Mouse (Mus musculus) kidney, postnatal 25 days (tissue): ENCODE results near the gene Cdkl4.
"Not testable (repeated sequence)": the region's sequence is repeated elsewhere in the genome, so short reads cannot be mapped to it uniquely, and the experiment has no call there.

Experiments
- DNase-seq, 2 experiments: peaks; one replicate each; pipeline ENCODE4 v3.0.0; 2021; ENCODE audit warnings: mixed read lengths in 2 of 2

Gene Cdkl4

GRCm38 (mm10) chr17:80577639-80578038, at the start of gene Cdkl4:
Gene Cdkl4 (minus strand): TSS chr17:80577813.
- no peak for DNase-seq

GRCm38 (mm10) chr17:80624979-80625378, 47.4 kb upstream of the Cdkl4 start:
- no peak for DNase-seq

- no peak for DNase-seq
Measured at GRCm38 (mm10) chr17:80621691-80622090, 44.1 kb upstream of the Cdkl4 start.

DNA sequence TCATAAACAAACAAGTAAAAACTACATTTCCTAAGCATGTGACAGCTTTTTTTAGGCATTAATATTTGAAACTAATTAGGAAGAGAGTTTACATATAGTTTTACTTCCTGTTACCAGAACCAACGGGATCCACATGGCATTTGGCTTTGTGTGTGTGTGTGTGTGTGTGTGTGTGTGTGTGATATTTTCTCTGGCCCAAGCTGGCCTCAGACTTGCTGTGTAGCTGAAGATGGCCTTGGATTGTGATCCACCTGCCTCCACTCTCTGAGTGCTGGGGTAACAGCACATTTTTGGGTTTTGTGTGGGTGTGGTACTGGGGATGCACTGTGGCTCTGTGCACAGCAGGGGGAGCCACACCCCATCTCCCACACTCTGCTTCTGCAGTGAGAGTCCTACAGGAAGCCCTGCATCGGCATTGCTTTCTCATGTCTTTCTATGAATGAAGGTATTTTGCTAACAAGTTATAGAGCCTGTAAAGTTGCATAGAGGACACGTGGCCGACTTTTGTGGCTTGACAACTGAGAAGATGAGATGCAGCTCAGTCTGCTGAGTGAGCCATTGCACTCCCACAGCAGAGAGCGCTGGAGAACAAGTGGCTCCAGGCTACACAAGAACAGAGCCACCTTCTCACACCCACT, 43.3 kb upstream of the Cdkl4 start:
- peak; percentile 62 to 65 for DNase-seq

DNA sequence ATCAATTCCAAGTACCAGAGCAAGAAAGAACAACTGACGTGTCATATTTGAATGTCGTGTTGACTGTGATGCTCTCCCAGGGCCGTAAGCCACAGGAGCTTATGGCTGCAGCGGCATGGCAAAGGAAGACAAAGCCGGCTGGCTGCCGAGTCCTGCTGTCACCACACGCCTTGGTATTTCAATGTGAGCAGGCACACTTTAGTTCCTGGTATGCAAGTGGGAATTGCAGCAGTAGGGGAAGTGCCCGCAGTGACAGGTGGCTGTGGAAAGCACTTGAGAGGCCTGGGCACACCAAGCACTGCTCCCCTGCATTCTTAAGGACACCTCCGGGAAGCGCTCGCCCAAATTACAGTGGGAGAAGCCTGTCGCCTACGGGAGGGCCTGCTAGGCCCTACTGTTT, 41.9 kb upstream of the Cdkl4 start:
- DNase-seq: no peak

DNA sequence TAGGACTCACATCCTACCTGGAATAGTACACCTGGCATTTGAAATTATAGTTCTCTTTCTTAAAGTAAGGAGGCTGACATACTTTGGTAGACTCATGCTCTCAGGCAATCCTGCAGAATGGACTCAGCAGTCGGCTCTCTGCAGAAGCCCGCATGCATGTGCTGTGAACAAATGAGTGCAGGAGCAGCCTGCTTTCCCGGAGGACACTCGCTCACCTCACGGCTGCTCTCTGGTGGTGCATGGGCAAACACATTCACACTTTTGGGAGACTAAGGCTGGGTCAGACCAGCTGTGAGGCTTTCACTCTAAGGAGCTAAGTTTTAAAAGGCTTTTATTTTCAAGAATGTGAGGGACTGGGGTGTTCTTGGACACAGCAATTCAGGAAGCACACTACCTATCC, 41.3 kb upstream of the Cdkl4 start:
- DNase-seq: no peak

DNA sequence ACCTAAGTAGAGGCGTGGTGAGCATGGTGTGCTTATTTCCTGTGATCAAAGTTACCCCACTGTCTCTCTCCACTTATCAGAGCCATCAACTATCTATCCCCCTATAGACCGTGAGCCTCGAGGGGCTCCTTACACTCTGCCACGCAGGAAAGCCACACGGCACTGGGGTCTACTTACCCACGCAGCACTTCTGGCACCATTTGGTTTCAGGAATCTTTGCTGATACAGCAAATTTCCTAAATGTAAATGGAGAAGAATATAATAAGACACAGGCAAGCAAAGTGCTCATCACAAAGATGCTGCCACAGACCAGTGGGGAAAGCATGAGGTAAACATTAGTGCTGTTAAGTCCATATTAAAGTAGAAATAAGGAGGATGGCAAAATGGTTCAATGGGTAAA, 26.2 kb upstream of the Cdkl4 start:
- no peak for DNase-seq

GRCm38 (mm10) chr17:80603079-80603625, 25.5 kb upstream of the Cdkl4 start:
- DNase-seq: no peak

GRCm38 (mm10) chr17:80601371-80601770, 23.8 kb upstream of the Cdkl4 start:
- DNase-seq: peak; percentile 41 to 52

DNA sequence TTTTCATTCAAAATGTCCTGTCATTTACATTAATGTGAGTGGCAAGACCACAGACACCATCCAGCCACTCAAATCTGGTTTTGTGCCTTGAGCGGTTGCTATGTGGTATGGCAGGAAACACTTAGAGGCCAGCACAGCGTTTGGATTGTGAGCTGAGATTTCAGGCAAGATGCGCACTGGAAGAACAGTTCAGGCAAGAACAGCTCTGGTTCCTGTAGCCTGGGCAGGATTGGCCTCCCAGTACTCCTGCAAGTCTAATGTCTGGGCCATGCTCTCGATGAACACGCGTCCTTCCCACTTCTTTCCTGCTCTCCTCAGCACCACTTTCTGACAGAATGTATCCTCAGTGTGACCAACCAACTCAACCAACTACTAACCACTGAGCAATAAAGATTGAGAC, 5.4 kb upstream of the Cdkl4 start:
- DNase-seq: no peak

DNA sequence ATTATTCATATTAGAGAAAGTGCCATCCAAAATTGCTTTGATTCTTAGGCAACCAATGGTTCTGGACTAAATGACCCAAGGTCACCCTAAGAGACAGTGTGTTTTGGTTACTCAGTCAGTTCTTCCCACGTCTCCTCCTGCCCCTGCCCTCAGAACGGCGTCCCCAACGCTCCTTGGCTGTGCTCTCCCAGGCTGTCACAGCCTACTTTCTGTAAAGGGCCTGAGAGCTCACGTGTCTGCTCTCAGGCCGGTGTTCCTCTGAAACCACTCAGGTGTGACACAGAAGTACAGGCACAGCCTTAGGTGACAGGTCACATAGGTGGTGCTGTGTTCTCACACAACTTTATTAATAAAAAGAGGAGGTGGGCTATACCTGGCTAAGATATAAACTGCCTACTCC, 2.3 kb upstream of the Cdkl4 start:
- peak in 1 of 2 experiments; percentile 59 for DNase-seq

- no peak for DNase-seq
Measured at GRCm38 (mm10) chr17:80579089-80579488, 1.5 kb upstream of the Cdkl4 start.

DNA sequence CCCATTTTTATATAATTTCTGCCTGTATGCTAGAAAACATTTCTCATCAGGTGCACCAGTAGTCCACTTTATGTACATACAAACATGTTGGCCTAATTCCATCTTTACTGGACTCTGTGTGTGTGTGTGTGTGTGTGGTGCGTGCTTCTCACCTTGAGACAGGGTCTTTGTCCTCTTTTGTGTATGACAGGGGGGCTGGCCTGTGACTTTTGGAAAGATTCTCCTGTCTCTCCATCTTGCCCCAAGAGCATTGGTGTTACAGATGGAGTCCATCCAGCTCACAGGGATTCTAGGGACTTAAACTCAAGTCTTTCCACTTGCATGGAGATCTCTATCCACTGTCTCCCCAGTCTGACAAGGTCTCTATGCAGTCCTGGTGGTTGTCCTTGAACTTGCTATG, 428 bp upstream of the Cdkl4 start:
- no peak for DNase-seq

DNA sequence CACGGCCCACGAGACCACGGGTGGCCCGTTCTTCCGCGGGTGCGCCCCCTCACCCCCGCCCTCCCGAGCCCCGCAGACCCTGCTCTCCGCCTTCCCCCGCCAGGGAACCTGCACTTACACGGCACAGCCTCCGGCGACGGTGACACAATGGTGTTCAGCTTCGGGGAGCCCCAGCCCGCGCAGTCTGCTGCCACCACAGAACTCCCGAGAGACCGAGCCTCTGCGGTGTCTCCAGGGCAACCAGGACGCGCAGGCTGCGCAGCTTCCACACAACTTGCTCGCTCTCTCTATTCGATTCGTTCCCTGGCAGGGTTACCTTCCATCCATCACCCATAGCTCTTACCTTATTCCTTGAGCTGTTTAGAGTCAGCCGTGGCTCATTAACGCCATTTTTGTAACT, 399 bp downstream of the Cdkl4 start:
- DNase-seq: peak; percentile 56 to 71

- peak in 1 of 2 experiments; percentile 45 for DNase-seq
Measured at GRCm38 (mm10) chr17:80575008-80575407, 2.6 kb downstream of the Cdkl4 start.

DNA sequence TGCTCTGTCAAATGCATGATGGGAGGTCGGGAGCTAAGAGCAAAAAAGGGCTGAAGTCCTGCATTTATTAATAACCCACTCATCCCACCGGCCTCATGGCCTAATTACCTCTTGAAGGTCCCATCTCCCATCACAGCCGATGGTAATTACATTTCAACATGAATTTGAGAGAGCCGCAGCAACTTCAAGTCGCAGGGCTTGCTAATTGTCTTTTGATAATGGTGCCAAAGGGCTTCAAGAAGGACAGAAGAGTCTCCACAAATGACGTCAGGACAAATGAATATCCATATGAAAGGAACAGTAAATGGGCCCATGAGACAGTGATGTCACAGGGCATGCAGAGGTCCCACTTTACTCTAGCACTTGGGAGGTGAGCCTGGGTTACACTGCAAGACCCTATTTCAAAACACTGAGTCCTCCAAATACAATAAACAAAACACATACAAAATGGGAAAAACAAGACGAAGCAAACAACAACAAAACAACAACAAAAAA, 3.1 kb downstream of the Cdkl4 start:
- no peak for DNase-seq

DNA sequence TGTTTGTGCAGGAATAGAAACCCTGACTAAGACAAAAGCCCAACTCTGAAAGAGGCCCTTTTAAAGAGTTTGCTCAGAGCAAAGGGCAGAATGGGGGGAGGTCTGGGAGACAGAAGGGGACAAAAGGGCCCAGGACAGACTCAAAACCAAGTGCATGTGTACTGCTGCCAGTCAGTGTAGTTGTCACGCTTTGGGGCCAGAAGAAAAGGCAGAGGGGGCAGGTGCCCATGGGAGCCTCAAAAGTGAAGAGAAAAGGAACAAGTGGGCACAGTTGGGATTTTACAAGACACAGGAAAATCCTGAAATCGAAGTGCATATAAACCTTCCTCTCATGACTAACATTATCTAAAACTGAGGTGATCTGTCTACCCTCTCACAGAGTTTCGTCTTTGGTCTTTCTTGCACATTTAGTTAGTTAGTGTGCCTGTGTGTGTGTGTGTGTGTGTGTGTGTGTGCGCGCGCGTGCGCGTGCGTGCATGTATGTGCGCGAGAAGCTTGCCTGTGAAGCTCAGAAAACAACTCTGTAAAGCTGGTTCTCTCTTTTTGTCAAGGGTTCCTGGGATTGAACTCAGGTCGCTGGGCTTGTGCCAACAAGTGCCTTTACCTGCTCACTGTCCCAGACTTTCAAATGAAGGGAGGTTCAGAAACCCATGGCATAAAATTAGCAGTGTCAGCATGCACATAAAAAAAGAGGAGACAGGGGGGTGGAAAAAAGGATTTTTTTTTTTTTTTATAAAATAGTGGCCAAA, 5.3 kb downstream of the Cdkl4 start:
- DNase-seq: no peak

GRCm38 (mm10) chr17:80571460-80571859, 6.2 kb downstream of the Cdkl4 start:
- no peak for DNase-seq

DNA sequence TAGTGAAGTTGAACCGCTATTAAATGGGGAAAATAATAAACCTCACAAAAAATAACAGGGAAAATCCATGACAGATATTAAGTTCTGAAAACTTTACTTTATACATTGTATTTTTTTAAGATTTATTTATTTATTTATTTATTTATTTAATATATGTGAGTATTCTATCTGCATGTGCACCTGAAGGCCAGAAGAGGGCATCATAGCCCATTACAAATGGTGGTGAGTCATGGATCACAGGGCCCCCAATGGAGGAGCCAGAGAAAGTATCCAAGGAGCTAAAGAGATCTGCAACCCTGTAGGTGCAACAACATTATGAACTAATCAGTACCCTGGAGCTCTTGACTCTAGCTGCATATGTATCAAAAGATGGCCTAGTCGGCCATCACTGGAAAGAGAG, 7.9 kb downstream of the Cdkl4 start:
- not testable (repeated sequence) for DNase-seq

- no peak for DNase-seq
Measured at GRCm38 (mm10) chr17:80568842-80569601, 8.6 kb downstream of the Cdkl4 start.

DNA sequence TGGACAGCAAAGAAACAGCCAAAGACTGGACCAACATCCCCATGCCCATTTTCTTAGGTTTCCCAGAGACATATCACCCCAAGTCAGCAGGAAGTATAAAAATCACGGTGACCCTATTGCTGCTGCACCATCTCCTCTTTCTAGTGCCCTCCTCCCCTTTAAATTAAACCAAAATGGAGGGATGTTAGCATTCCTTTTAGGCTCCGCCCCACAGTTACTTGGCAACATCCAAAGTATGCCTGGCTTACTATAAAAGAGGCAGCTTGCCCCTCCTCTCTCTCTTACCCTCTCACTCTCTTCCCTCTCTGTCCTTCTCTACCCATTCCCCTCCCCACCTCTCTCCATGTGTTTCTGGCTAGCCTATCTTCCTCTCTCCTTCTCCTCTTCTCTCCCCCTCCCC, 9.2 kb downstream of the Cdkl4 start:
- DNase-seq: no peak

DNA sequence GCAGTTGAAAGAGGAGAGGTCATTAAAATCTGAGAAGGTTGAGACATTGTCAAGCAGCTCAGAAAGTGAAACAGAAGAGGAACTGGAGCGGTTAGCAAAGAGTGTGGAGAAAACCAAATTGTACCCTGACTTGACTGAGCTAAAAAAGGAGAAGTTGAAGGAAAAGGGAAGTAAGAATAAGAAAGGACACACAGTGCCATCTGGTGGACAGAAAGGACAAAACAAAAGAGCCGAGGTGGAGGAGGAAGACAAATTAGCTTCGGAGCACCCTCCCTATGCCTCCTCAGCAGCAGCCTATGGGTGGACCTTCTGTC, 13.0 kb downstream of the Cdkl4 start:
- peak in 1 of 2 experiments; percentile 43 for DNase-seq
